Mouse (Mus musculus): Measurements from ENCODE around the gene Kctd15. TPM values are rescaled to one million over a fixed set of nuclear protein-coding genes. Genes with fewer than 3 reads are reported as not detected.

Gene Kctd15
- total RNA-seq, 2 experiments from 2014 or later, result 32.5 to 36.8 TPM

GRCm38 (mm10) chr7:34663145-34663544, 6.6 kb upstream of the Kctd15 start:
- DNase-seq, result no peak

- no peak for DNase-seq
Observed at GRCm38 (mm10) chr7:34662227-34662626, 5.7 kb upstream of the Kctd15 start.

- no peak for DNase-seq
Observed at GRCm38 (mm10) chr7:34659386-34660085, 3.0 kb upstream of the Kctd15 start.

- peak; percentile 91 for DNase-seq
Observed at GRCm38 (mm10) chr7:34655086-34655839, 1.3 kb downstream of the Kctd15 start.

- peak; percentile 64 for DNase-seq
Observed at GRCm38 (mm10) chr7:34654441-34655085, 2.0 kb downstream of the Kctd15 start.

- peak; percentile 42 for DNase-seq
Observed at GRCm38 (mm10) chr7:34653731-34654440, 2.6 kb downstream of the Kctd15 start.

GRCm38 (mm10) chr7:34652751-34653502, 3.6 kb downstream of the Kctd15 start:
- peak; percentile 81 for DNase-seq

GRCm38 (mm10) chr7:34651381-34651780, 5.2 kb downstream of the Kctd15 start:
- no peak for DNase-seq

GRCm38 (mm10) chr7:34647052-34647451, 9.5 kb downstream of the Kctd15 start:
- peak; percentile 65 for DNase-seq

- no peak for DNase-seq
Observed at GRCm38 (mm10) chr7:34646144-34646795, 10.3 kb downstream of the Kctd15 start.

- DNase-seq, result no peak
Observed at GRCm38 (mm10) chr7:34645623-34646022, 10.9 kb downstream of the Kctd15 start.

GRCm38 (mm10) chr7:34644591-34644990, 11.9 kb downstream of the Kctd15 start:
- DNase-seq, result no peak

- no peak for DNase-seq
Observed at GRCm38 (mm10) chr7:34643329-34643728, 13.2 kb downstream of the Kctd15 start.

GRCm38 (mm10) chr7:34641968-34642367, 14.6 kb downstream of the Kctd15 start:
- DNase-seq, result no peak

GRCm38 (mm10) chr7:34639798-34640197, 16.7 kb downstream of the Kctd15 start:
- DNase-seq, result no peak

- no peak for DNase-seq
Observed at GRCm38 (mm10) chr7:34636661-34637060, 19.9 kb downstream of the Kctd15 start.

GRCm38 (mm10) chr7:34632966-34633742, 23.4 kb downstream of the Kctd15 start:
- DNase-seq, result no peak

GRCm38 (mm10) chr7:34630211-34631085, 26.1 kb downstream of the Kctd15 start:
- peak; percentile 83 for DNase-seq

GRCm38 (mm10) chr7:34629702-34630210, 26.8 kb downstream of the Kctd15 start:
- no peak for DNase-seq
